Mouse (Mus musculus) liver, postnatal 0 days (tissue): Measurements from ENCODE around the gene Ntn4.

ENCODE experiments used
- CTCF ChIP-seq: sonication (generic); IDR thresholded peaks from 2 replicates; pipeline ENCODE4 v1.5.1; 2016; ENCODE audit warnings: antibody characterized with exemption, low read depth
- EP300 ChIP-seq: IDR thresholded peaks from 2 replicates; pipeline ENCODE4 v1.6.1; 2016; ENCODE audit warnings: antibody characterized with exemption, low read depth, mild to moderate bottlenecking

- TF ChIP-seq CTCF (no peak), EP300 (no peak)
Measured at GRCm38 (mm10) chr10:93759644-93760043, 119.2 kb downstream of the Ntn4 start.
